Mouse (Mus musculus) left cerebral cortex, postnatal 4 days (tissue): Measurements from ENCODE around the gene Pdlim7. TPM values are rescaled to one million over a fixed set of nuclear protein-coding genes. Genes with fewer than 3 reads are reported as not detected.

Experiments used
- DNase-seq: peaks from one replicate; pipeline ENCODE4 v3.0.0-alpha.2; 2022
- intact Hi-C: fragments of 180-260 bp; cut with DNase I; formaldehyde crosslinking; loops from one replicate; pipeline ENCODE4 v1.15.1; 2025
- total RNA-seq, 2 experiments: library from RNA; stranded (reverse); gene quantifications; 2 replicates each; pipeline ENCODE4 v1.2.3; 2021

Gene Pdlim7
- total RNA-seq, 2 experiments from 2014 or later, result 62.5 to 66.8 TPM

GRCm38 (mm10) chr13:55471156-55471818 lies 42.2 kb downstream of the Pdlim7 start:
- intact Hi-C loops, result no loop called here
- DNase-seq, result peak; percentile 93

DNA sequence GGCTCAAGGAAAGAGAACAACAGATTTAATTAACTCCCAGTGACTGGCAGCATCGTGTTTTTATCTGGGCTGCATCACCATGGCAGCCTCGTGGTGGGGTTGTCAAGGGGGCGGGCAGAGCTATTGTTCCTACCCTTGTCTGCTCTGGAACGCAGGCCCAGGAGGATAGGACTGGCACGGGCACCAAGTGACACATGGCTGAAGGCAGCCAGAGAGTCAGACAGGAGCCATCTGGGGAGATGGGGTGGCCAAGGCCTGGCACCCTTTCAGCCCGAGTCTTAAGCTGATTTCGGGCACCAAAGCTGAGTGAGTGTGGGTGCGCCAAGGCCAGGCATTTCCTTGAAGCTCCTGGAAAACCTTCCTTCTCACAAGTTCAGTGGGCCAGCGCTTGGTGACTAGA lies 43.1 kb downstream of the Pdlim7 start:
- intact Hi-C loops, result no loop called here
- peak; percentile 95 for DNase-seq

DNA sequence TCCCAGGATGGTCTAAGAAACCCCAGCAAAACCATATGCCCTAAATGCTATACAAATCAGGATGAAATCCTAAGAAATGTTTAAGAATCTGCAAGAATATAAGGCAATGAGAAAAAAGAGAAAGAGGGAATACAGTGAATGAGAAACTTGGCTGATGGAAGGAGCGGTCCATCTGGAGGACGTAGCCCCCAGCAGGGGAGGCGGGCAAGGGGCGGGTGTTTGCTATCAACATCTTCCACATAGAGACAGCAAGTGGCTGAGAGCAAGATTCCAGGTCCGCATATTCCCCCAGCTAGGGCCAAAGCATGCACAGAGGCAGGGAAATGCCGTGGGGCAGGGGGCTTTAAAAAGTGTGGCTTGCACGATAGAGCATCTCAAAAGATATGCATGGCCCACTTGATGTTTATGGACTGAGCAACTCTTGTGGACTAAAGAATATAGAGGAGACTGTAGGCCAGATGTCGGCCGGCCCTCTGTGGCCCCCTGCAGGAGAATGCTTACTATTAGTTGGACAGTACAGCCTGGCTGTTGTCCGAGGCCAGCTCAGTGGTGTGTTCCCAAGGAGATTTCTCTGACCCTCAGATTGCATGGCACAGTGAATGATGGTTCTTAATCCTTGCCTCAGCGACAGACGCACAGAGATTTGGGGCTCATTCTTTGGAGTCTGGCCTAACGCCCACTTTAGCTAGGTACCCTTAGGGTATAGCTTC lies 44.5 kb downstream of the Pdlim7 start:
- intact Hi-C loops, result loop anchor here (5.0 kb wide), 1 partner anchor 52 kb away; the partner anchor contains the start of gene Pfn3
- DNase-seq, result peak; percentile 61

DNA sequence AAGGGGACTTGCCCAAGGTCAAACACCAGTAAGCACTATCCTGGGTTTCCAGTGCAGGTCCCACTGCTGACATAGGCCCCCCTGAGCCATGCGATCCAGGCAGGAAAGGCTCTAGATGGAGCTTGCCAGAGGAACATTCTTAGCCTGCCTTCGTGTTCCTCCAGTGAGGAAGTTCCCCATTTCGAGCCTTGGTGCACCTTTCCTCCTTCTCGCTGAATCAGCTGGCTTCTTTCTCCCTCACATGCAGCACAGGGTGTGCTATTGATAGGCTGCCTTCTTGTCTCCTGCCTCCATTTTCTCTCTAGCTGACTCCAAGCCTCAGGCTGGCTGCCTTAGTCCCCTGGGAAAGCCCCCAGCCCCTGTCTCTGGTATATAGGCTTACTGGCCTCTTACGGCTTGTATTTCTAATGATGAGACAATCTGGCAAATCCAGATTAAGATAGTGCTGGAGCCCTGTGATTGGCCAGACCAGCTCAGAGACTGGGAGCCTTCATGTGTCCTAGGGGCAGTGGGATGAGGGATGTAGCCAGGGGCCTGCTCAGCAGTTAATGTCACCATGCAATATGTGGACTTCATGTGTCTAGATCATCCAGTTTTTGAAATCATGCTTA lies 47.5 kb downstream of the Pdlim7 start:
- DNase-seq, result no peak
- intact Hi-C loops, result loop anchor here (5.0 kb wide), 1 partner anchor 49 kb away; the partner anchor contains the start of gene Pfn3

DNA sequence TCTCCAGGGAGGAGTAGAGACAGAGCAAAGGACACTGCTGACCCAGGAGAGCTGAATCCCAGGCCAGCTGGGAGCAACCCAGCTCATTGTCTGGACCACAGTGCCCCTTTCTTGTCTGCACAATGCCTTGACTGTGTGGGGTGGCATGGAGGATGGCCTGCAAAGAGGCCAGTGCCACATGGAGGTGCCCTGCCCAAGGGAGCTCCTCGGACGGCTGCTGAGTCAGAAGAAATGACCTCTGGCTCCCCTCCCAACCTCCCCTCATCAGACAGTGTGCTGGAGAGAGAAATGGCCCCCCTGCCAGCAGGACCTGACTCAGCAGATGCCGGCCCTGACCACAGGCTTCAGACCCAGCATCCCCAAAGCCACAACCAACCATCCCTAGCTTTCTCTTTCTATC lies 48.3 kb downstream of the Pdlim7 start:
- intact Hi-C loops, result loop anchor here (5.0 kb wide), 1 partner anchor 48 kb away; the partner anchor contains the start of gene Pfn3
- no peak for DNase-seq

GRCm38 (mm10) chr13:55464027-55464884 lies 49.2 kb downstream of the Pdlim7 start, which contains the start of gene Prr7:
TSS of gene Prr7 (plus strand) at chr13:55464267.
- peak; percentile 71 for DNase-seq
- intact Hi-C loops, result no loop called here

- intact Hi-C loops, result no loop called here
- no peak for DNase-seq
These were observed 50.0 kb downstream of the Pdlim7 start for GRCm38 (mm10) chr13:55463399-55464026.

GRCm38 (mm10) chr13:55462965-55463364 lies 50.5 kb downstream of the Pdlim7 start:
- intact Hi-C loops, result no loop called here

GRCm38 (mm10) chr13:55451785-55452549 lies 61.5 kb downstream of the Pdlim7 start:
- DNase-seq, result no peak
- intact Hi-C loops, result no loop called here

More at GRCm38 (mm10) chr13:55462965-55463364, 50.5 kb downstream of the Pdlim7 start:
- DNase-seq, result no peak

GRCm38 (mm10) chr13:55451296-55451695 lies 62.2 kb downstream of the Pdlim7 start:
- intact Hi-C loops, result no loop called here

DNA sequence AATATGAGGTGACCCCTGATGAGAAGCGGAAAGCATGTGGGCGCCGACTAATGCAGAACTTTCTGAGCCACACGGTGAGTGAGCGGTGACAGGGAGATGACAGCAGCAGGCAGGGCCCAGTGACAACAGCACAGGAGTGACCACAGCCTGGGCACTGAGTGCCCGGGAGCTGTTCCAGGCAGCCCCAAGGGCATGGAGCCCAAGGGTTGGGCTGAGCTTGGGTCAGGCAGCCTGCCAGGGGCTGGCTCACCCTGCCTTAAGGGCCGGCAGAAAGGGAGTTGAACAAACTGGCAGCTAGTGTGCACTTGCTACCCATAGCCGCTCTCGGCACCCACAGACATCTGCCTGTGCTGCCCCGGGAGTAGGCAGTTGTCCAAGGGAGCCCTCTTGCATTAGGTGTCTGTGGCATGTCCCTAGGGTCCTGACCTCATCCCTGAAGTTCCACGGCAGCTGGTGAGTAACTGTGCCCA lies 62.9 kb downstream of the Pdlim7 start:
- intact Hi-C loops, result no loop called here
- peak; percentile 84 for DNase-seq

More at GRCm38 (mm10) chr13:55451296-55451695, 62.2 kb downstream of the Pdlim7 start:
- no peak for DNase-seq

DNA sequence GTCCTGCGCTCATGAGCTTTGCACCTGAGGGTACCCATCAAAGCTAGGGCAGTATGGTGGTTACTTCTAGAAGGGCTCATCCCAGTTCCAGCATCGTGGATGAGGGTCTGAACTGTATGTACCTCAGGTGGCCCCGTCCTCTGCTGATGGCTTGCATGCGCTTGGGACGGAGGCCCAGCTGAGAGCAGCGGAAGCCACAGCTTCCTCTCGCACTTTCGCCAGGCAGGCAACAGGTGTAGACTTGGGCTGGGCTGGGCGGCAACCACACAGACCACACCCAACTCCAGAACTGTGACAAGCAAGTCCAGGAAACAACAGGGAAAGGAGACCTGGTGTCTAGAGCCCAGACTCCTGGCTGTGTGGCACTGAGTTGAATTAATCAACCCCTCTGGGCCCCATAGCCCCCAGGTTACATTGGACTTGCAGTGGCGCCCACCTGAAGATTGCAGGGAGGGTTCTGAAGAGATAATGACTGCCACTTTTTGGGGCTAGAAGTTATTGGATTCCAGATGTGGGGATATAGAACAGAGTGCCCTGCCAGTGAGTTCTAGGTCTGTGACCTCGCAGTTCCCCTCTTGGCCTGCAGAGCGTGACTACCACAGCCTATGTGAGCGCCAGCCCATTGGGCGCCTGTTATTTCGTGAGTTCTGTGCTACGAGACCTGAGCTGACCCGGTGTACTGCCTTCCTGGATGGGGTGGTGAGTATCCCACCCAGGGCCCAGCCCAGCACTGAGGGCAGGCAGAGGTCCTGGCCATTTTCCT lies 63.6 kb downstream of the Pdlim7 start:
- DNase-seq, result no peak
- intact Hi-C loops, result no loop called here

GRCm38 (mm10) chr13:55449205-55449604 lies 64.3 kb downstream of the Pdlim7 start:
- DNase-seq, result no peak
- intact Hi-C loops, result no loop called here

- DNase-seq, result no peak
- intact Hi-C loops, result no loop called here
These were observed 65.3 kb downstream of the Pdlim7 start for GRCm38 (mm10) chr13:55448131-55448530.

DNA sequence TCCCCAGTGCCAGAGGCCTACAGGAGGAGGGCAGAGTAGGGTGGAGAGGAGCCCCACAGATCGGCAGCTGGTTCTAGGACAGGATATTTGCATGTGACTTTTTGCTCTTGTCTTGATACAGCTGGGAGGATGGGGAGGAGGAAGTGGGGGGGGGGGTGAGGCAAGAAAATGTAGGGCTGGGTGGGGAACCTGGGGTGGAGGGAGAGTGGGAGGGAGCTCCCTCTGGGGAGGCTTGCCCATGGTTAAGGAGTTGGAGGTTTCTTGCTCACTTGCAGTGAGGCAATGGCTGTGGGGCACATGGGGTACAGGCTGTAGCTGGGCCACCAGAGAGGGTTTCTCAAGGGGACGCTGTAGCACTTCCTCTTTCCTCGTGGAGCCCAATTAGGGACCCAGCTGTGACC lies 65.9 kb downstream of the Pdlim7 start:
- intact Hi-C loops, result no loop called here
- no peak for DNase-seq

GRCm38 (mm10) chr13:55446483-55447105 lies 66.9 kb downstream of the Pdlim7 start:
- intact Hi-C loops, result no loop called here

More at GRCm38 (mm10) chr13:55446483-55447105, 66.9 kb downstream of the Pdlim7 start:
- DNase-seq, result no peak
